Mouse (Mus musculus): ENCODE results near the gene Ptgfrn. TPM values are rescaled to one million over a fixed set of nuclear protein-coding genes. Genes with fewer than 3 reads are reported as not detected.

Gene Ptgfrn
- total and polyA plus RNA-seq, 2 experiments from 2014 or later = 5.2 to 61.5 TPM

DNA sequence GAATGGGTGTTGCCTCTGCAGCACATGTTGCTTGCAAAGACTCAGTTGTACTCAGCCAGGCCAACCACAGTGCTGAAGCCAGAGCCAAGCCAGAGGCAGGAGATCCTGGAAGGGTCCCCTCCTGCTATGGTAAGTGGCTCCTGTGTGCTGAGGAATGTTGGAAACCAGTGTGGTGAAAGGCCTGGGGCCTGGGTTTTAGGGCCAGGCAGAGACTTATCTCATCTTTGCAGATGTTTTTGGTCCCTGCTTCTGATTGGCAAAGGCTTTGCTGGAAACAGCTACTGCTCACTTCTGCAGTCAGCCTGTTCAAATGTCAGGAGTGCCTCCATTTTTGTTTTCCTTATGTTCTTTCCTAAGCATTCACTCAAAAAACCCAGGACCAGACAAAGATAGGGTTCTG lies 19.0 kb upstream of the Ptgfrn start:
- Histone ChIP-seq H3K4me1 (ENCODE audit: control insufficient read depth, insufficient read depth) (peaks cover 7% of the 10 kb centered on the region; the same call in 1 of the 2 replicates), H3K27ac (ENCODE audit: low read depth) (no peak overlapping the region), H3K27me3 (ENCODE audit: control insufficient read depth, insufficient read depth, low read length) (no peaks in the 10 kb centered on the region), H3K4me2 (ENCODE audit: low read depth, low read length) (no peak overlapping the region), H3K36me3 (replicated peaks; ENCODE audit: control insufficient read depth, insufficient read depth, low read length) (no peaks in the 10 kb centered on the region), H3K9me3 (replicated peaks; ENCODE audit: control insufficient read depth, low read length) (no peaks in the 10 kb centered on the region), H3K9ac (replicated peaks; ENCODE audit: low read depth, low read length) (no peak overlapping the region), H3K4me3 (ENCODE audit: low read depth, low read length) (no peak overlapping the region)
- no peak for DNase-seq (ENCODE audit: low spot score)
- TF ChIP-seq EP300 (IDR thresholded peaks at IDR 0.05; ENCODE audit: low read depth) (no peak), CTCF (IDR thresholded peaks at IDR 0.05; ENCODE audit: low read depth) (no peak)
- no peak for ATAC-seq (ENCODE audit: insufficient read depth, low read depth)

- no peak for TF ChIP-seq CTCF (IDR thresholded peaks at IDR 0.05; ENCODE audit: low read depth)
- TF ChIP-seq EP300 (IDR thresholded peaks at IDR 0.05; ENCODE audit: low read depth) = no peak
- Histone ChIP-seq H3K4me1 (ENCODE audit: control insufficient read depth, insufficient read depth) (peaks cover 7% of the 10 kb centered on the region; the same call in 1 of the 2 replicates), H3K9me3 (replicated peaks; ENCODE audit: control insufficient read depth, low read length) (no peaks in the 10 kb centered on the region), H3K27me3 (ENCODE audit: control insufficient read depth, insufficient read depth, low read length) (no peaks in the 10 kb centered on the region), H3K4me2 (ENCODE audit: low read depth, low read length) (no peak overlapping the region), H3K9ac (replicated peaks; ENCODE audit: low read depth, low read length) (no peak overlapping the region), H3K27ac (ENCODE audit: low read depth) (no peak overlapping the region), H3K4me3 (ENCODE audit: low read depth, low read length) (no peak overlapping the region), H3K36me3 (replicated peaks; ENCODE audit: control insufficient read depth, insufficient read depth, low read length) (no peaks in the 10 kb centered on the region)
- ATAC-seq (ENCODE audit: insufficient read depth, low read depth) (no peak), DNase-seq (ENCODE audit: low spot score) (no peak)
- WGBS = 86% methylated on average over 2 of the region's 2 CpGs
Measured at GRCm38 (mm10) chr3:101127766-101128165, 17.7 kb upstream of the Ptgfrn start.

DNA sequence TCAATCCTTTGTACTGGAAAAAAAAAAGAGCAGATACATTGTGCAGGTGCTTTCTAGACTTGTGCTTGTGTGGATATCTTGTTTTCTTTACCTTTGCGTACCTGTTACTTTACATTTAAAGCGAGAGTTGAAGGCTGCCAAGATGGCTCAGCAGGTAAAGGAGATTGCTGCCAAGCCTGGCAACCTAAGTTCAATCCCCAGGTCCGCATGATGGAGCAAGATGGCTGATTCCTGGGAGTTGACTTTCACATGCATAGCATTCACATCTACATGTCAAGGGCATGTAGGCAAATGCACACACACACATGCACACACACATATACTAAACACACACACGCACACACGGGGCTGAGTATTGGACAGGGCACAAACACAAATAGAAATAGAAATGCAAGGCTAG lies 14.6 kb upstream of the Ptgfrn start:
- no peak overlapping the region for H3K9ac ChIP-seq (replicated peaks; ENCODE audit: low read depth, low read length)
- no peak overlapping the region for H3K4me3 ChIP-seq (ENCODE audit: low read depth, low read length)
- H3K9me3 ChIP-seq (replicated peaks; ENCODE audit: control insufficient read depth, low read length) = no peaks in the 10 kb centered on the region
- DNase-seq (ENCODE audit: low spot score) = no peak
- TF ChIP-seq EP300 (IDR thresholded peaks at IDR 0.05; ENCODE audit: low read depth) (no peak), CTCF (IDR thresholded peaks at IDR 0.05; ENCODE audit: low read depth) (no peak)
- H3K4me1 ChIP-seq (ENCODE audit: control insufficient read depth, insufficient read depth) = no peaks in the 10 kb centered on the region
- no peak for ATAC-seq (ENCODE audit: insufficient read depth, low read depth)
- no peak overlapping the region for H3K4me2 ChIP-seq (ENCODE audit: low read depth, low read length)
- H3K27me3 ChIP-seq (ENCODE audit: control insufficient read depth, insufficient read depth, low read length) = no peaks in the 10 kb centered on the region
- no peak overlapping the region for H3K27ac ChIP-seq (ENCODE audit: low read depth)
- 93% methylated on average over 5 of the region's 5 CpGs for WGBS
- H3K36me3 ChIP-seq (replicated peaks; ENCODE audit: control insufficient read depth, insufficient read depth, low read length) = no peaks in the 10 kb centered on the region

DNA sequence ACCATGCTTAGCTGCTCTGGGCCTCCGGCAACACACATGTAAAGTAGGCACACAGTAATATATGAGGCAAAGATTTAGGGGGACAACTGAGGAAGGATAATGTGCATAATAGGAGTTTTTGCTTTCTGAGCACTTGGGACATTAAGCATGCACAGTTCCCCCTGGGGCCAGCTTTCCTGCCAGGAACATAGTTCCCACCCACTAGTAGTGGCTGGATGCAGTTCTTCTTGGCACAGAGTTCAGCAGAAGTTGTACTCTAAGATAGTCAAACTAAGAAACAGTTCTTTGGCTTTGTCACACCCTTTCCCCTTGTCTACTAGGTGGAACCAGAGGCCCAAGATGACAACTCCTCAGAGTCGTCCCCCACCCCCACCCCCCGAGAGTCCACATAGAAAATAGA lies 12.4 kb upstream of the Ptgfrn start:
- H3K4me2 ChIP-seq (ENCODE audit: low read depth, low read length) = no peak overlapping the region
- 83% methylated on average over 3 of the region's 3 CpGs for WGBS
- no peaks in the 10 kb centered on the region for H3K9me3 ChIP-seq (replicated peaks; ENCODE audit: control insufficient read depth, low read length)
- H3K9ac ChIP-seq (replicated peaks; ENCODE audit: low read depth, low read length) = no peak overlapping the region
- H3K27me3 ChIP-seq (ENCODE audit: control insufficient read depth, insufficient read depth, low read length) = no peaks in the 10 kb centered on the region
- H3K36me3 ChIP-seq (replicated peaks; ENCODE audit: control insufficient read depth, insufficient read depth, low read length) = no peaks in the 10 kb centered on the region
- H3K4me1 ChIP-seq (ENCODE audit: control insufficient read depth, insufficient read depth) = no peaks in the 10 kb centered on the region
- no peak overlapping the region for H3K4me3 ChIP-seq (ENCODE audit: low read depth, low read length)
- H3K27ac ChIP-seq (ENCODE audit: low read depth) = no peak overlapping the region
- TF ChIP-seq CTCF (IDR thresholded peaks at IDR 0.05; ENCODE audit: low read depth) (no peak), EP300 (IDR thresholded peaks at IDR 0.05; ENCODE audit: low read depth) (no peak)
- ATAC-seq (ENCODE audit: insufficient read depth, low read depth) = no peak
- DNase-seq (ENCODE audit: low spot score) = peak; percentile 30

DNA sequence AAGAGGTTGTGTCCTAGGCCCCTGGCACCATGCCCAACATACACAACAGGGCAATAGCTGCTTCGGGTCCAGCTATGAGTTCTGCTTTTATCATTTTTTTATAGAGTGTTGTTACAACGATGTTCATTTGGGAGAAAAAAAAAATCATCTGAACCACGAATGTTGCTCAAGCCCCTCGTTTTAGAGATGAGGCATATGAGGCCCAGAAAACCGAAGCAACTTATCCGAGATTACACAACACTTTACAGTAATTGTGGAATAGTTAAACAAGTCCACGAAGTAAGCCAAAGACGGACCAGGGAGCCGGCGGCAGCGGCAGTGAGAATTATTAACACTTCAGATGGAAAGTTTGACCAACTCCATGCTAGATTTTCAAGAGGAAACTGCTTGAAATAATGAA lies 7.7 kb upstream of the Ptgfrn start:
- no peaks in the 10 kb centered on the region for H3K4me1 ChIP-seq (ENCODE audit: control insufficient read depth, insufficient read depth)
- TF ChIP-seq EP300 (IDR thresholded peaks at IDR 0.05; ENCODE audit: low read depth) (no peak), CTCF (IDR thresholded peaks at IDR 0.05; ENCODE audit: low read depth) (no peak)
- no peak for ATAC-seq (ENCODE audit: insufficient read depth, low read depth)
- no peak for DNase-seq (ENCODE audit: low spot score)
- H3K36me3 ChIP-seq (replicated peaks; ENCODE audit: control insufficient read depth, insufficient read depth, low read length) = no peaks in the 10 kb centered on the region
- no peaks in the 10 kb centered on the region for H3K27me3 ChIP-seq (ENCODE audit: control insufficient read depth, insufficient read depth, low read length)
- 91% methylated on average over 11 of the region's 11 CpGs for WGBS
- no peak overlapping the region for H3K27ac ChIP-seq (ENCODE audit: low read depth)
- no peak overlapping the region for H3K4me3 ChIP-seq (ENCODE audit: low read depth, low read length)
- H3K9ac ChIP-seq (replicated peaks; ENCODE audit: low read depth, low read length) = no peak overlapping the region
- H3K4me2 ChIP-seq (ENCODE audit: low read depth, low read length) = no peak overlapping the region
- H3K9me3 ChIP-seq (replicated peaks; ENCODE audit: control insufficient read depth, low read length) = no peaks in the 10 kb centered on the region

GRCm38 (mm10) chr3:101117386-101117749 lies 7.3 kb upstream of the Ptgfrn start:
- no peaks in the 10 kb centered on the region for H3K36me3 ChIP-seq (replicated peaks; ENCODE audit: control insufficient read depth, insufficient read depth, low read length)
- H3K4me2 ChIP-seq (ENCODE audit: low read depth, low read length) = no peak overlapping the region
- DNase-seq (ENCODE audit: low spot score) (no peak), ATAC-seq (ENCODE audit: insufficient read depth, low read depth) (no peak)
- H3K27me3 ChIP-seq (ENCODE audit: control insufficient read depth, insufficient read depth, low read length) = no peaks in the 10 kb centered on the region
- 86% methylated on average over 8 of the region's 8 CpGs for WGBS
- H3K9ac ChIP-seq (replicated peaks; ENCODE audit: low read depth, low read length) = no peak overlapping the region
- no peaks in the 10 kb centered on the region for H3K4me1 ChIP-seq (ENCODE audit: control insufficient read depth, insufficient read depth)
- no peak overlapping the region for H3K27ac ChIP-seq (ENCODE audit: low read depth)
- H3K9me3 ChIP-seq (replicated peaks; ENCODE audit: control insufficient read depth, low read length) = no peaks in the 10 kb centered on the region
- TF ChIP-seq EP300 (IDR thresholded peaks at IDR 0.05; ENCODE audit: low read depth) (no peak), CTCF (IDR thresholded peaks at IDR 0.05; ENCODE audit: low read depth) (no peak)
- H3K4me3 ChIP-seq (ENCODE audit: low read depth, low read length) = no peak overlapping the region

Data from heart, postnatal 0 days (tissue).